Mouse (Mus musculus) central nervous system, embryonic 11.5 days (tissue): ENCODE results near the gene Gfra1. TPM values are rescaled to one million over a fixed set of nuclear protein-coding genes. Genes with fewer than 3 reads are reported as not detected.

Experiments used
- polyA plus RNA-seq: library from polyadenylated mRNA; depleted of rRNA; stranded (reverse); fragments of >200 nt; gene quantifications from 2 replicates; pipeline ENCODE4 v1.2.3, GENCODE M21; 2012; rRNA removed

The Gfra1 gene
- polyA plus RNA-seq: 21.8 and 28.5 TPM in 2 replicates

DNA sequence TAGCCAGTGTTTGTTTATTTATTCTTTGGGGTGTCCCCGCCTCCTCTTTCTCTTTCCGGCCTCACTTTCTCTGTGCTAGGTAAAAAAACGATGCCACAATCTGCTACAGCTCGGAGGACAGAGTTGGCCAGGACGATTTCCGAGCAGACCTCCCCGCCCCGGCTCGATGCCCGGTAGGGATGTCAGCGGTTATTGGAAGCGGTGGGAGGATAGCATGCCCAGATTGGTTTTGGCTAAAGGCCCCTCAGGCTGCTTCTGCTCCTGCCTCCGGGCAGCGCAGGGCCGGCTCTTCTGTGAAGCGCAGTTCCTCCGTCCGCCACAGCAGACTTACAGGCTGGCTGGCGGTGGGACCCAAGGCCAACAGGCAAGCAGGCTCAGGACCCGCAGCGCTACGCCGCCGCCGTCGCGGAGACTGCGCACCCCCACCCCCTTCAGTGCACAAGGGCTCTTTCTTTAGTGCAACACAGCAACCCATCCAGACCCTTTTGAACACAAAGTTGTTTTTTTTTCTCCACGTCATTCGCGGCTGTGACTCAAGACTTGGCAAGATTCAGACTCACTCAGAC is at the start of gene Gfra1:
Gene Gfra1, minus strand, starts transcription at position 414 of the 566 bp plus-strand sequence.

Other genes starting within 250 kb of the Gfra1 start
- gene Ccdc172, start 56.1 kb upstream of the Gfra1 start, polyA plus RNA-seq: not detected in 2 replicates
- 0.06 and 0.30 TPM in 2 replicates for gene Pnlip, start 196.6 kb upstream of the Gfra1 start, polyA plus RNA-seq